Mouse (Mus musculus): ENCODE results near the gene Mcm9. TPM values are rescaled to one million over a fixed set of nuclear protein-coding genes. Genes with fewer than 3 reads are reported as not detected.
"Not testable (repeated sequence)": the region's sequence is repeated elsewhere in the genome, so short reads cannot be mapped to it uniquely, and the experiment has no call there.

The Mcm9 gene
- 6.4 and 9.1 TPM in 2 replicates for polyA plus RNA-seq (2015; fragmentation: Nextera tagmentation; extraction: Ambion mirVana)

DNA sequence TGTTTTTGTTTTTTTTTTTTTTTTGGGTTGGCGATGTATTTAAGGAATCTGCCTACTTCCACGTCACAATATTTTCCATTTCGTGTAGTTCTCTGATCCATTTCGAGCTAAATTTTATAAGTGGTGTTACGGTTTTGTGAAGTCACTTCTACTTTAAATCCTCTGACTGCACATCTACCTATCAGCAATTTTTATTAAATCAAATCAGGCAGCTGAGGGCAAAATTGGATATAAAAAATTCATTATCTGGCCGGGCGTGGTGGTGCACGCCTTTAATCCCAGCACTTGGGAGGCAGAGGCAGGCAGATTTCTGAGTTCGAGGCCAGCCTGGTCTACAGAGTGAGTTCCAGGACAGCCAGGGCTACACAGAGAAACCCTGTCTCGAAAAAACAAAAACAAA, at the start of gene Mcm9:
Gene Mcm9 (minus strand): TSS at position 101 of the 400 bp plus-strand sequence.
- Histone ChIP-seq H3K4me1 (replicated peaks) (peaks cover 14% of the 10 kb centered on the region; the same call in 1 of the 2 replicates), H3K9ac (peak within 1 kb of the TSS; percentile 78), H3K4me3 (peak within 1 kb of the TSS; percentile 78), H3K4me2 (peak within 1 kb of the TSS; percentile 55), H3K27ac (replicated peaks) (peak within 1 kb of the TSS; percentile 90)
- not testable (repeated sequence) for H3K36me3 ChIP-seq; H3K27me3 ChIP-seq; ATAC-seq (ENCODE audit: low read depth); H3K9me3 ChIP-seq
- 58% methylated on average over 10 of the region's 10 CpGs for WGBS

DNA sequence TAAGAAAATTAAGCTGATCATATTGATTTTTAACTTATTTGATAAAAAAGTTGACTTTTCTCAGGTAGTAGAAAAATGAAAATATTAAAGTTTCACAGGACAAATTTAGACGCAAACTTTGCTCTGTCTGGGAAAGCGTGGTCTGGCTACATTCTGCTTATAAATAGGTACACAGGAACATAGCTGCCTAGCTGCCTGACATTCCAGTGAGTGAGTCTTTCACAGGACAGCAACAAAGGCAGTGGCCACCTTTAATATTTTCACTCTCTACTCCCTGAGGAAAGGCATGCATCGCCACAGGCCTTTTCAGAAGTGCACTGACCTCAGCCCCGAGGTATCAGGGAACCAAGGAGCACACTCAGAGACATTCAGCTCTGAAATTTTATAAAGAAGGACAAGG, 31.5 kb upstream of the Mcm9 start:
- 89% methylated on average over 4 of the region's 4 CpGs for WGBS
- no peak overlapping the region for H3K4me2 ChIP-seq
- no peaks in the 10 kb centered on the region for H3K9me3 ChIP-seq
- H3K27me3 ChIP-seq = no peaks in the 10 kb centered on the region
- H3K36me3 ChIP-seq = 0 out of 2 replicates have a peak, but pooled peaks cover 4% of the 10 kb centered on the region
- no peak overlapping the region for H3K9ac ChIP-seq
- no peak overlapping the region for H3K27ac ChIP-seq (replicated peaks)
- ATAC-seq (ENCODE audit: low read depth) = no peak
- H3K4me1 ChIP-seq (replicated peaks) = no peaks in the 10 kb centered on the region
- H3K4me3 ChIP-seq = no peak overlapping the region

DNA sequence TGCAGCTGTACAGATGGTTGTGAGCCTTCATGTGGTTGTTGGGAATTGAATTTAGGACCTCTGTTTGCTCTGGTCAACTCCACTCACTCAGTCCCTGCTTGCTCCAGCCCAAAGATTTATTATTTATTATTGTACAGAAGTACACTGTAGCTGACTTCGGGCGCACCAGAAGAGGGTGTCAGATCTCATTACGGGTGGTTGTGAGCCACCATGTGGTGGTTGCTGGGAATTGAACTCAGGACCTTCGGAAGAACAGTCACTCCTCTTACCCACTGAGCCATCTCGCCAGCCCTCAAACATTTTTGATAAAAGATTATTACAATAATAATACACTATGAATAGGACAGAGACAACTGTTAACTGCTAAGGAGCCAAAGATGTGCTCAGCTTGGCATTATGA, 24.0 kb upstream of the Mcm9 start:
- peaks cover 18% of the 10 kb centered on the region for H3K36me3 ChIP-seq
- not testable (repeated sequence) for H3K27me3 ChIP-seq; H3K9ac ChIP-seq; H3K9me3 ChIP-seq; ATAC-seq (ENCODE audit: low read depth); H3K4me2 ChIP-seq; H3K27ac ChIP-seq (replicated peaks); H3K4me3 ChIP-seq; H3K4me1 ChIP-seq (replicated peaks)
- 77% methylated on average over 5 of the region's 5 CpGs for WGBS

DNA sequence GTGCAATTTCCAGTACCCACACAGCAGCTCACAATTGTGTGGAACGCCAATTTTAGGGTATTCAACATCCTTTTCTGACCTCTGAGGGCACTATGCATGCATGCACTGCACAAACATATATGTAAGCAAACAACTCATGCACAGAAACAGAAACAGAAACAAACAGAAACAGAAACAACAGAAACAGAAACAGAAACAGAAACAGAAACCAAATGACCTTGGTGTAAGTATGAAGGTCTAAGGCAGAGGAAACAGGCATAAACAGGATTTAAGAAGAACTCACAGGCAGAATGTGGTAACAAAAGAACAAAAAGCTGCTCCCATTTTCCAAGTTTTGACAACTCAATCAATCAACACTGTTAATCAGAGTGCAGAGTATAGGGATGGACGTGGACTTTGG, 20.4 kb upstream of the Mcm9 start:
- Histone ChIP-seq H3K27ac (replicated peaks) (no peak overlapping the region), H3K4me2 (no peak overlapping the region), H3K27me3 (no peaks in the 10 kb centered on the region), H3K9ac (no peak overlapping the region), H3K4me1 (replicated peaks) (no peaks in the 10 kb centered on the region), H3K4me3 (no peak overlapping the region), H3K9me3 (no peaks in the 10 kb centered on the region), H3K36me3 (peaks cover 20% of the 10 kb centered on the region)
- ATAC-seq (ENCODE audit: low read depth) = no peak
- 89% methylated on average over 2 of the region's 2 CpGs for WGBS

DNA sequence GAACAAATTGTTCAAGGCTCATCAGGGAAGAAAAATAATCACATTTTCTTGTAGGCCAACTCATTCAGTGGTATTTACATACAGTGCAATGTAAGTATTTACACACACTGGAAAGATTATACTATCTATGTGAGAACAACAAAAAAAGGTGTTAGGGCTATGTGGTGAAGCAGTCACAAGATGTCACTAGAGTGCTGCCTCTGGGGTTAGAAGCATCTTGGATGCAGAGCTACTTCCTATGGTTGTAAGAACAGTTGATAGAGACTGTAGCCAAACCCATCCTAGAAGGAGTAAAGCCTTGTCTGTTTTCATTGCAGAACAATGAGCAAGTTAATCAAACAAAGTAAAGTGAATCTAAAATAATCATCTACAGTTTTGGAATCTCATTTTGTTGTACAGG, 11.3 kb upstream of the Mcm9 start:
- peak; percentile 53; the same call in 1 of the 2 replicates for ATAC-seq (ENCODE audit: low read depth)
- no peak overlapping the region for H3K27ac ChIP-seq (replicated peaks)
- H3K9me3 ChIP-seq = no peaks in the 10 kb centered on the region
- no peaks in the 10 kb centered on the region for H3K27me3 ChIP-seq
- no peak overlapping the region for H3K4me3 ChIP-seq
- no peaks in the 10 kb centered on the region for H3K36me3 ChIP-seq
- no peak overlapping the region for H3K9ac ChIP-seq
- H3K4me2 ChIP-seq = no peak overlapping the region
- H3K4me1 ChIP-seq (replicated peaks) = no peaks in the 10 kb centered on the region

DNA sequence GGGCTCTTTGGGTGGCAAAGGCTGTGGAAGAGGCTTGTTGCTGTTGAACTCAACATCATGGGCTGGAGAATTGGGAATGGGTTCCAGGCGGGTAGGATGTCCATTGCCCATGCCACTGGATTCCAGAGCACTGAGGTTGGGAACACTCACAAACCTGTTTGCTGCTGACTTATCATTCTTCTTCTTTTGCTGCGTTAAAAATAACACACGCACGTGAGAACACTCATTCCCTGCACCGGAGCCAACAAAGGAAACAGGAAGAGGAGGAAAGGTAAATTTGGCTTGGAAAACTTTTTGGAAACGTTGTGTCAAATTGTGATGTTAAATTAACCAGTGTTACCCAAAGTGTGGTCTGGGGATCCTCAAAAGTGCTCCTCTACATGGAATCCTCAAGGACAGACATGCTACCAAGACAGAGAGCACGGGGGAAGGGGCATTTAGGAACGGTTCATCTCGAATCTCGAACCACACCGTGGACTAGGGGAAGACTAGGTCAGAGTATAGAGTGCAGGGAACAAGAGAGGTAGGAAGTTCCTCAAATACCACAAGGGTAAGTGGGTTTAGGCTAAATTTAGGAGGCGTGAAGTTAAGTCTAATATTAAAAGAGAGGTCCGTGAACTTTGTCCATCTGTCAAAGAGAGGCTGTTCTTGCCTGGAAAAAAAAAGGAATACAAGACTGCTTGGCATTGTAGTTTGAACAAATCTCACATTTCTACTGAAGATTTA, 5.2 kb upstream of the Mcm9 start:
- no peaks in the 10 kb centered on the region for H3K27me3 ChIP-seq
- H3K4me1 ChIP-seq (replicated peaks) = no peaks in the 10 kb centered on the region
- H3K4me3 ChIP-seq = no peak overlapping the region
- H3K9ac ChIP-seq = no peak overlapping the region
- 89% methylated on average over 13 of the region's 13 CpGs for WGBS
- ATAC-seq (ENCODE audit: low read depth) = no peak
- no peak overlapping the region for H3K27ac ChIP-seq (replicated peaks)
- no peak overlapping the region for H3K4me2 ChIP-seq
- no peaks in the 10 kb centered on the region for H3K36me3 ChIP-seq
- no peaks in the 10 kb centered on the region for H3K9me3 ChIP-seq

DNA sequence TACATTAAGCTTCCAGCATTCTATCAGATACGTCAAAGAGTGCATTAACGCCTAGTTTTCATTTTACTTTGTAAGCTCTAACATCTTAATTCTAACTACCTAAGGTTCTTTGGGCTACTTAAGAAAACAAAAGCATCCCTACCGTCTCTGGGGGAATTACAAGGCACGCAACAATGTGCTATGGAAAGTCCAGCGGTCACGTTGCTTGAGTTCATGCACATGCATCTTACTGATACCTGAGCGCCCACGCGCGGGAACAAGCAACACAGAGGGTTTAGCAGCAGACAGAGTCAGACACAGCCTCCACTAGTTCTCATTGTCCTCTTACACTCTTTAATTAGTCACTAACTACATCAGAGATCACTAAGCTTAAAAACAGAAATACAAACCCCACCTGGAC, 3.9 kb upstream of the Mcm9 start:
- H3K9me3 ChIP-seq = no peaks in the 10 kb centered on the region
- ATAC-seq (ENCODE audit: low read depth) = no peak
- no peak overlapping the region for H3K9ac ChIP-seq
- H3K4me1 ChIP-seq (replicated peaks) = 0 out of 2 replicates have a peak, but pooled peaks cover under 1% of the 10 kb centered on the region
- no peaks in the 10 kb centered on the region for H3K36me3 ChIP-seq
- H3K4me3 ChIP-seq = no peak overlapping the region
- H3K4me2 ChIP-seq = no peak overlapping the region
- H3K27me3 ChIP-seq = no peaks in the 10 kb centered on the region
- WGBS = 91% methylated on average over 10 of the region's 10 CpGs
- H3K27ac ChIP-seq (replicated peaks) = no peak overlapping the region

DNA sequence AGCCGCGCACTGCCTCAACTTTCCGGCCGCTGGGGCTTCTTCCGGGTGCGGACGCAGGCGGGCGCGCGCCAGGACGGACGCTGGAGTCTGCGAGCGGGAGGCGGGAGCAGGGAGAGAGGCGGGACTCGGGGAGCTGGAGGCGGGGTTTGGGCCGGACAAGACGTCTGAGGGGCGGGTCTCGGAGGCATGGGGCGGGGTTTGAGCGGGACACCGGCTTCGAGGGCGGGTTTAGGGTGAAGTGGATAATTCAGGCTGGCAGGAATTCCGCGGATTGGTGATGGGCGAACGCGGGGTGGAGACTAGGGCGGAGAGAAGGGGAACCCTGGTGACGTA, 355 bp downstream of the Mcm9 start:
- Histone ChIP-seq H3K4me2 (peak overlapping the region; percentile 55), H3K27me3 (no peaks in the 10 kb centered on the region), H3K9ac (peak overlapping the region; percentile 78), H3K27ac (replicated peaks) (peak overlapping the region; percentile 90), H3K4me1 (replicated peaks) (peaks cover 14% of the 10 kb centered on the region; the same call in 1 of the 2 replicates), H3K4me3 (peak overlapping the region; percentile 78), H3K36me3 (no peaks in the 10 kb centered on the region), H3K9me3 (no peaks in the 10 kb centered on the region)
- WGBS = under 1% methylated on average over 35 of the region's 35 CpGs
- ATAC-seq (ENCODE audit: low read depth) = peak; percentile 98

DNA sequence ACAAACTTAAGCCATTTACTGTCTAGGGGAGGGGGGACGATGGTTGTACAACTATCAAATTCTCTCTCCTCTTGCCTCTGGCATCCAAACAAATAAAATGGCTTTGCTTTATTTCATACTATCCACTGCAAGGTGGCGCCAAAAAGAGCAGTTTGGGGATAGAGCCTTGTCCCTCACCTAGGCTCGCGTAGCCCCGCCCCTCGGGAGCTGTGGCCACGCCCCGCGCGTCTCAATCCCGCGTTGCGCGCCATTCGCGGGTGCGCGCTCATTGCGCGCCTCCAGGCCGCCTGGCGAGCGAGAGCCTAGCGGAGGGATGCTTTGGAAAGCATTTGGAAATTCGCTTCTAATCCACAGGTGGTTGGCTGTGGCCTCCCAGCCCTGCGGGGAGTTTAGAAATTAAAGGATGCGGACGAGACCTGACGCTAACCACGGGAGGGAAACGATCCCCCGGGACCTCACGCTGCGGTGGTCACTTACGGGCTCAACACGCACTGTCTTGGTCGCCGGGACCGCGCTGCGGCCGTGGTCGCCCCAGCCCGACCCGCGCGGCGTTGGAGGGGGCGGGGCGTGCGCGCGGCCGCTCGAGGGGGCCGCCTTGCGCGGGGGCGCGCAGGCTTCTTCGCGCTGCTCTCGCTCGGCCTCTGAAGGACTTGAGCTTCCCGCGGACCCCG, 857 bp downstream of the Mcm9 start:
- no peaks in the 10 kb centered on the region for H3K27me3 ChIP-seq
- H3K4me3 ChIP-seq = peak overlapping the region; percentile 78
- peak overlapping the region; percentile 78 for H3K9ac ChIP-seq
- under 1% methylated on average over 66 of the region's 67 CpGs for WGBS
- H3K9me3 ChIP-seq = no peaks in the 10 kb centered on the region
- peaks cover 14% of the 10 kb centered on the region; the same call in 1 of the 2 replicates for H3K4me1 ChIP-seq (replicated peaks)
- peak overlapping the region; percentile 55 for H3K4me2 ChIP-seq
- no peaks in the 10 kb centered on the region for H3K36me3 ChIP-seq
- ATAC-seq (ENCODE audit: low read depth) = peak; percentile 89
- H3K27ac ChIP-seq (replicated peaks) = peak overlapping the region; percentile 90

DNA sequence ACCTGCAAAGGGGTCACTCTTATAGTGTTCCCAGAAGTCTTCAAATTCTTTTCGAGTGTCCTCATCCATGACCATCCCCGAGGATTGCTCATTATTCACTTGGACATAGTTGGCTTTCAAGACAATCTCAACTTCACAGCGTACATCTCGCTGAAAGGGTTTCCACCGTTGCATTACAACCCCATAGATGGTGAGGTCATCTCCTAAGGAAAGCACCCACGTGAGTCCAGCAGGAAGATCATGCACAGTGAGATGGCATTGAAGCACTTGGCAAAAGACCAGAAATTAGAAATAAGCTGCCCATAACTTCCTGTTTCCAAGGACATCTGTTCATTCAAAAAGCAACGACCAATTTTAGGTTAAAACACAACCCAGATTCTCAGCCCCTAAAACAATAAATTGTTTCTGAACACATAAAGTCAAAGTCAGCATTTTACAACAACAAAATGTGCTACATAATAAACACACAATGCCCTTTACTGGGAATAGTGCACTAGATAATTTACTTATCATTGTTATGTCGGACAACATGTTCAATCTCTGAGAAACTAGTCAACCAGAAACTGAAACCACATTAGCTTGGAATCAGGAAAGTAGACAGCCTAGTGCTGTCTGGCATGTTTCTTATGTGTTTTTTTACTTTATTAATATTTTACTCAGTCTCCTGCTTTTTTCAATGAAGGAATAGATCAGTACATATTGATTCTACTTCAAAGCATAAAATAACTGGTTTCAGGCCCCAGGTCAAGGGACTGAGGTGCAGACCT, 14.2 kb downstream of the Mcm9 start:
- Histone ChIP-seq H3K9ac (no peak overlapping the region), H3K4me2 (no peak overlapping the region), H3K27ac (replicated peaks) (no peak overlapping the region), H3K4me3 (no peak overlapping the region), H3K27me3 (no peaks in the 10 kb centered on the region), H3K36me3 (peaks cover 34% of the 10 kb centered on the region), H3K9me3 (no peaks in the 10 kb centered on the region), H3K4me1 (replicated peaks) (no peaks in the 10 kb centered on the region)
- 85% methylated on average over 8 of the region's 8 CpGs for WGBS
- ATAC-seq (ENCODE audit: low read depth) = no peak

DNA sequence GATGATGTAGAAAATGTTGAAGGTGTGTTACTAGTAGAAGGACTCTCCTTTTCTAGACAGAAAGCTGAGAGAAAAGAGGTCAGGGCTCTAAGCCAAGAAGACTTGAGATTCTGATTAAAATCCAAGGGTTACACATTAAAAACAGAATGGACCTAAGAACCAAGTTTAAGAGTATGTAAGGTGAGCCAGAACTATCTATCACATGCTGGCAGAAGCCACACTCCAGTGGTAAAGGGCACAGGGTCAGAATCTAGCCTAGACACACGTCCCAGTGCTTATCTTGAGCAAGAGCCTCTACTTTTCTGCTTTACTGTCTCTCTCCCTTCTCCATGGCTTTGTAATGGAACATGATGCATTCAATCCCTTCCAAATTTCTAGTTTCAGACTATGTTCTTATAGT, 16.3 kb downstream of the Mcm9 start:
- Histone ChIP-seq H3K4me2 (no peak overlapping the region), H3K36me3 (peaks cover 44% of the 10 kb centered on the region), H3K9ac (no peak overlapping the region), H3K27me3 (no peaks in the 10 kb centered on the region), H3K27ac (replicated peaks) (no peak overlapping the region), H3K9me3 (no peaks in the 10 kb centered on the region), H3K4me1 (replicated peaks) (no peaks in the 10 kb centered on the region), H3K4me3 (no peak overlapping the region)
- ATAC-seq (ENCODE audit: low read depth) = no peak
- WGBS = 81% methylated on average over 1 of the region's 1 CpGs

DNA sequence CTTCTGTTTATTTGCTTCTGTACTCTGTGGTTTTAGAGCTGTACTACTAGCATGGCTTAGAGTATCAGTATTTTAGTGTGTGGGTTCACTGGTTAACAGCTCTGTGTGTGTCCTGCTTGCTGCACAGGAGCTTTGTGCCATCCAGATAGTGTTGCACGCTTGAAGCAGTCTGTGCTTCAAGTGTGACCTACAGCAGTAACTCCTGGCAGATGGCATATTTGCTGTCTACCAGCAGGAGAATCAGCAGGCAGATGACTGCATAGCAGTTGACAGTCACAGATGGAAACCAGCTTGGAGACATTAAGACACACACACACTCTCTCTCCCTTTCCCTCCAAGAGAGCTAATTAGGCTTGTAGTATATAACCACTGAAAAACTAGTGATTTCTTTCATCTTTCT, 18.1 kb downstream of the Mcm9 start:
- 63% methylated on average over 1 of the region's 1 CpGs for WGBS

More for the DNA sequence above, 18.1 kb downstream of the Mcm9 start:
- Histone ChIP-seq H3K27me3 (no peaks in the 10 kb centered on the region), H3K4me2 (no peak overlapping the region), H3K27ac (replicated peaks) (no peak overlapping the region), H3K9ac (no peak overlapping the region), H3K9me3 (no peaks in the 10 kb centered on the region), H3K4me3 (no peak overlapping the region), H3K36me3 (peaks cover 58% of the 10 kb centered on the region), H3K4me1 (replicated peaks) (no peaks in the 10 kb centered on the region)
- ATAC-seq (ENCODE audit: low read depth) = peak; percentile 59; the same call in 1 of the 2 replicates
